Mouse (Mus musculus) C2C12 (cell line): ENCODE measurements around the gene Galntl6. TPM values are rescaled to one million over a fixed set of nuclear protein-coding genes. Genes with fewer than 3 reads are reported as not detected.

Experiments
- H3K27me3 ChIP-seq: one replicate; pipeline ENCODE4 v1.6.1; 2011; ENCODE audit not compliant: control insufficient read depth, insufficient read depth, insufficient read length
- H3K36me3 ChIP-seq: one replicate; pipeline ENCODE4 v1.6.1; 2011; ENCODE audit not compliant: control insufficient read depth, insufficient read depth
- H3K4me3 ChIP-seq: one replicate; pipeline ENCODE4 v1.5.1; 2011; ENCODE audit warnings: mild to moderate bottlenecking, control low read depth; ENCODE audit not compliant: poor library complexity, insufficient read depth, severe bottlenecking
- H3K79me2 ChIP-seq: one replicate; pipeline ENCODE4 v1.6.1; 2011; ENCODE audit not compliant: control insufficient read depth, insufficient read depth
- H3K79me3 ChIP-seq: one replicate; pipeline ENCODE4 v1.6.1; 2011; ENCODE audit warnings: low read depth, control low read depth
- H3ac ChIP-seq: one replicate; pipeline ENCODE3; 2011; ENCODE audit warnings: low read depth; ENCODE audit not compliant: control insufficient read depth, insufficient read length
- CEBPB ChIP-seq: IDR thresholded peaks from one replicate; pipeline ENCODE4 v1.6.1; 2011; ENCODE audit warnings: low read depth, mild to moderate bottlenecking, control low read depth, moderate library complexity
- CTCF ChIP-seq: IDR thresholded peaks from one replicate; pipeline ENCODE4 v1.5.1; 2011; ENCODE audit not compliant: control insufficient read depth, insufficient read depth, insufficient read length
- FOSL1 ChIP-seq: IDR thresholded peaks from one replicate; pipeline ENCODE4 v1.8.0; 2011; ENCODE audit warnings: mild to moderate bottlenecking, low read length; ENCODE audit not compliant: poor library complexity, insufficient read depth, severe bottlenecking
- MAX ChIP-seq: IDR thresholded peaks from one replicate; pipeline ENCODE4 v1.6.1; 2011; ENCODE audit warnings: mild to moderate bottlenecking, control low read depth
- MYOD1 ChIP-seq: IDR thresholded peaks from one replicate; pipeline ENCODE4 v1.6.1; 2011; ENCODE audit warnings: low read depth; ENCODE audit not compliant: control insufficient read depth, insufficient read length
- MYOG ChIP-seq: IDR thresholded peaks from one replicate; pipeline ENCODE4 v1.6.1; 2011; ENCODE audit not compliant: control insufficient read depth, insufficient read length; ENCODE audit errors: extremely low read depth
- USF1 ChIP-seq: IDR thresholded peaks from one replicate; pipeline ENCODE4 v1.6.1; 2011; ENCODE audit warnings: low read depth, mild to moderate bottlenecking, control low read depth, moderate library complexity
- polyA plus RNA-seq: library from polyadenylated mRNA; unstranded; fragments of >200 nt; fragmentation: generic; extraction: Trizol; gene quantifications from one replicate; pipeline ENCODE4 v1.2.1, GENCODE M21; 2012; ENCODE audit warnings: missing spikeins

Galntl6 gene
- polyA plus RNA-seq, 1 experiment: not detected

- no peak for TF ChIP-seq FOSL1
- no peak for TF ChIP-seq CTCF
- no peak for TF ChIP-seq USF1
Observed at GRCm38 (mm10) chr8:57728276-57728675, 1184.2 kb downstream of the Galntl6 start.

DNA sequence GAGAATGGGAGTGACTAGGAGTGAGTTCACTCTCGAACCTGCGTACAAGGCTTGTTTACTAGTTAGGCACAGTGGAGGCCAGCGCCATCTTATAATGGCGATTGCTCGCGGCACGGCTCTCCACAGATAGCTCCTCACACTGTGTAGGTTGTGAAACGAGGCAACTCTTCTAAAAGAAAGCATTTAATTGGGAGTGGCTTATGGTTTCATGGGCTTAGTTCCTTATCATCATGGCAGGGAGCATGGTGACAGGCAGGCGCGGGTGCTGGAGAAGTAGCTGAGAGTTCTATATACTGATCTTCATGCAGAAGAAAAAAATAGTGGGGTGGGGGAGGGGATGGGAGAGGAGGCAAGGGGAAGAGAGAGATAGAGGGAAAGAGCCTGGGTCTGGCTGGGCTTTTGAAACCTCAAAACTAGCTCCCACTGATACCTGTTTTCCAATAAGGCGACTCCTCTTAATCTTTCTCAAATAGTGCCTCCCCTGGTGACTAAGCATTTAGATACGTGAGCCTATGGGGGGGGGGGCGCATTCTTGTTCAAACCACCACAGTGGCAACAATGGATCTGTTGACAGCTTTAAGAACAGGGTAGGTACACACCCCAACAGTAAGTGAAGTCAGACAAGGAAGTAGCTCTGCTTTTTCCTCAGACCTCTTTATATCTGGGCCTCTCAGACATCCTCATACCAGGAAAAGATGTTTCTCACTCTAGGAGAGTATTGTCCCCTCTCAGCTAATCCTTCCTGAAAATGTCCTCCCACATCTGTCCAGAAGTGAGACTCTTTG lies 1187.4 kb downstream of the Galntl6 start:
- H3K36me3 ChIP-seq: no peaks in the 10 kb centered on the region
- H3ac ChIP-seq: no peak overlapping the region
- no peaks in the 10 kb centered on the region for H3K27me3 ChIP-seq
- no peaks in the 10 kb centered on the region for H3K79me2 ChIP-seq
- no peak overlapping the region for H3K4me3 ChIP-seq
- no peak for TF ChIP-seq CTCF
- TF ChIP-seq MYOD1: no peak
- TF ChIP-seq USF1: no peak
- TF ChIP-seq CEBPB: no peak
- no peak for TF ChIP-seq MYOG
- TF ChIP-seq MAX: no peak
- TF ChIP-seq FOSL1: no peak
- H3K79me3 ChIP-seq: no peaks in the 10 kb centered on the region

More at GRCm38 (mm10) chr8:57728276-57728675, 1184.2 kb downstream of the Galntl6 start:
- Histone ChIP-seq H3K79me3 (no peaks in the 10 kb centered on the region), H3ac (no peak overlapping the region), H3K27me3 (no peaks in the 10 kb centered on the region), H3K79me2 (no peaks in the 10 kb centered on the region), H3K4me3 (no peak overlapping the region), H3K36me3 (no peaks in the 10 kb centered on the region)

Other genes starting within 250 kb of the Galntl6 start
- 0.12 TPM for gene BC030500, start 885 bp downstream of the Galntl6 start, polyA plus RNA-seq